Mouse (Mus musculus) adrenal gland, adult 2 months (tissue): ENCODE measurements around the gene Opn3. TPM values are rescaled to one million over a fixed set of nuclear protein-coding genes. Genes with fewer than 3 reads are reported as not detected.
A peak's percentile ranks its signal among the peaks of the same experiment; 100 is the strongest.

Source experiments
- DNase-seq: peaks from one replicate; pipeline ENCODE4 v3.0.0; 2021
- long read RNA-seq: library from polyadenylated mRNA; stranded (forward); transcript quantifications from one replicate; pipeline ENCODE4 v2.0.0, GENCODE M21; 2021
- polyA plus RNA-seq: library from polyadenylated mRNA; depleted of rRNA; stranded (reverse); fragments of >200 nt; gene quantifications from 2 replicates; pipeline ENCODE4 v1.2.3, GENCODE M21; 2012; rRNA removed
- total RNA-seq, 2 experiments: library from RNA; stranded (reverse); gene quantifications; 2 replicates each; pipeline ENCODE4 v1.2.3; 2021

The Opn3 gene
- total RNA-seq (10 to 100 TPM; 10.9 to 17.2 TPM), polyA plus RNA-seq (8.3 and 9.5 TPM in 2 replicates)
- long read RNA-seq, transcript Opn3-201 (4 exons, 1,913 nt) = major isoform, 21 of 22 reads
- long read RNA-seq, partial matches to known transcripts = 1 of 22 reads
- long read RNA-seq, other reads (novel, unspliced or antisense) = 0 of 22 reads

GRCm38 (mm10) chr1:175692246-175692996 is at the start of gene Opn3, which contains the start of gene Chml:
Gene Opn3, minus strand, starts transcription at chr1:175692776.
Gene Chml, minus strand, starts transcription at chr1:175692901.
- peak; percentile 100 for DNase-seq

GRCm38 (mm10) chr1:175725771-175726170 is 33.2 kb upstream of the Opn3 start:
- DNase-seq = no peak

GRCm38 (mm10) chr1:175716832-175717231 is 24.3 kb upstream of the Opn3 start:
- peak; percentile 64 for DNase-seq

GRCm38 (mm10) chr1:175712338-175712909 is 19.8 kb upstream of the Opn3 start:
- DNase-seq = peak; percentile 72

- no peak for DNase-seq
Observed at GRCm38 (mm10) chr1:175708013-175708412, 15.4 kb upstream of the Opn3 start.

- DNase-seq = no peak
Observed at GRCm38 (mm10) chr1:175707599-175707998, 15.0 kb upstream of the Opn3 start.

GRCm38 (mm10) chr1:175701145-175701544 is 8.6 kb upstream of the Opn3 start:
- no peak for DNase-seq

GRCm38 (mm10) chr1:175699796-175700195 is 7.2 kb upstream of the Opn3 start:
- no peak for DNase-seq

- no peak for DNase-seq
Observed at GRCm38 (mm10) chr1:175699375-175699774, 6.8 kb upstream of the Opn3 start.

GRCm38 (mm10) chr1:175698293-175698692 is 5.7 kb upstream of the Opn3 start, which contains the start of gene Wdr64:
Gene Wdr64, plus strand, starts transcription at chr1:175698593.
- DNase-seq = no peak

GRCm38 (mm10) chr1:175693429-175693960 is 919 bp upstream of the Opn3 start:
- DNase-seq = no peak

- DNase-seq = no peak
Observed at GRCm38 (mm10) chr1:175692997-175693361, 403 bp upstream of the Opn3 start.

GRCm38 (mm10) chr1:175691686-175692245 is 810 bp downstream of the Opn3 start:
- DNase-seq = no peak

GRCm38 (mm10) chr1:175680995-175681394 is 11.6 kb downstream of the Opn3 start:
- no peak for DNase-seq

GRCm38 (mm10) chr1:175677459-175677858 is 15.1 kb downstream of the Opn3 start:
- no peak for DNase-seq

GRCm38 (mm10) chr1:175675116-175675515 is 17.5 kb downstream of the Opn3 start:
- DNase-seq = no peak

GRCm38 (mm10) chr1:175673563-175674325 is 18.8 kb downstream of the Opn3 start:
- no peak for DNase-seq

GRCm38 (mm10) chr1:175671626-175672025 is 20.9 kb downstream of the Opn3 start:
- DNase-seq = no peak

- DNase-seq = no peak
Observed at GRCm38 (mm10) chr1:175670042-175670441, 22.5 kb downstream of the Opn3 start.

GRCm38 (mm10) chr1:175669456-175669855 is 23.1 kb downstream of the Opn3 start:
- no peak for DNase-seq

GRCm38 (mm10) chr1:175668666-175669405 is 23.7 kb downstream of the Opn3 start:
- DNase-seq = no peak
